Mouse (Mus musculus) cerebellum, adult 9-10 months (tissue): ENCODE data around the gene Cltb.
A peak's percentile ranks its signal among the peaks of the same experiment; 100 is the strongest.

Experiments
- DNase-seq: peaks from one replicate; pipeline ENCODE4 v3.0.0; 2022

The Cltb gene

GRCm38 (mm10) chr13:54560608-54561007 is 50.5 kb downstream of the Cltb start:
- DNase-seq = peak; percentile 15

GRCm38 (mm10) chr13:54559656-54560055 is 51.5 kb downstream of the Cltb start:
- DNase-seq = peak; percentile 27

- peak; percentile 38 for DNase-seq
Measured at GRCm38 (mm10) chr13:54557652-54558051, 53.5 kb downstream of the Cltb start.

GRCm38 (mm10) chr13:54556796-54557195 is 54.3 kb downstream of the Cltb start:
- peak; percentile 97 for DNase-seq

GRCm38 (mm10) chr13:54556176-54556575 is 55.0 kb downstream of the Cltb start:
- no peak for DNase-seq

GRCm38 (mm10) chr13:54548036-54548435 is 63.1 kb downstream of the Cltb start:
- no peak for DNase-seq
